Mouse (Mus musculus): ENCODE measurements around the gene Sertad2.

Sertad2 gene

GRCm38 (mm10) chr11:20691000-20691399 lies 147.9 kb downstream of the Sertad2 start:
- peak; percentile 48 for DNase-seq (ENCODE audit: low spot score)
